Mouse (Mus musculus) thymus, postnatal 4 days (tissue): ENCODE results near the gene Ccl25.

ENCODE experiments used
- DNase-seq: peaks from one replicate; pipeline ENCODE4 v3.0.0; 2021

The Ccl25 gene

DNA sequence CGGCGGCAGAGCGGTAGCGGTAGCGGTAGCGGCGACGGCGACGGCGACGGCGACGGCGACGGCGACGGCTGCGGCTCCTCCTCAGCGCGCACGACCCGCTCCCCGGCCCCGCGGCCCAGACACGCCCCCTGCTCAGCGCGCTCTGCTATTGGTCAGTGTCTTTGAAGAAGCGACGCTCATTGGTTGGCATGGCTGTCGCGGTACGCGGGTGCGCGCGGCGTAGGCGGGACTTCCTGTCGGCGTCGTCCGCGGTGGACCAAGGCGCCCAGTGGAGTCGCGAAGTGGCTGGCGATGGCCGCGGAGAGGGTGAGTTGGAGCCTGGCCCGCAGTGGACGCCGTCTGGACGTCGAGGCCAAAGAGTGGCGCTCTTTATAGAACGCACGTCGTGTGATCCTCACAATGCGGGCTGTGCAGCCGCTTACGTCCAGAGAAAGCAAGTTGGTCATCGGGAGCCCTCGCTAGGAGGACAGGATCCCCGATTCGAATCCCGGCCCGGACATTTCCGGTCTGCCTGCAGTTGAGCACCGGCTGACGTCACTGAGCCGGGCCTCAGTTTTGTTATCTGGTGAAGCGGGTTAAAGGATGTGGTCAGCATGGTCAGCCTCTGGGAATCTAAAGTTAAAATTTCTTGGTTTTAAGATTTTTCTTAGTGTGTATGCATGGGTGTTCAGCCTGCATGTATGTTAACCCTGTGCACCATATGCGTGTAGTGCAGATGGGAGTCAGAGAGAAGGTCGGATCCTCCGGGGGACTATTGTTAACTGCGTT lies at the start of gene Ccl25, which contains the start of gene Elavl1:
Gene Ccl25, plus strand, starts transcription at position 228 of the 768 bp plus-strand sequence.
Gene Elavl1, minus strand, starts transcription at position 431 of the 768 bp plus-strand sequence.
- DNase-seq: peak; percentile 98

DNA sequence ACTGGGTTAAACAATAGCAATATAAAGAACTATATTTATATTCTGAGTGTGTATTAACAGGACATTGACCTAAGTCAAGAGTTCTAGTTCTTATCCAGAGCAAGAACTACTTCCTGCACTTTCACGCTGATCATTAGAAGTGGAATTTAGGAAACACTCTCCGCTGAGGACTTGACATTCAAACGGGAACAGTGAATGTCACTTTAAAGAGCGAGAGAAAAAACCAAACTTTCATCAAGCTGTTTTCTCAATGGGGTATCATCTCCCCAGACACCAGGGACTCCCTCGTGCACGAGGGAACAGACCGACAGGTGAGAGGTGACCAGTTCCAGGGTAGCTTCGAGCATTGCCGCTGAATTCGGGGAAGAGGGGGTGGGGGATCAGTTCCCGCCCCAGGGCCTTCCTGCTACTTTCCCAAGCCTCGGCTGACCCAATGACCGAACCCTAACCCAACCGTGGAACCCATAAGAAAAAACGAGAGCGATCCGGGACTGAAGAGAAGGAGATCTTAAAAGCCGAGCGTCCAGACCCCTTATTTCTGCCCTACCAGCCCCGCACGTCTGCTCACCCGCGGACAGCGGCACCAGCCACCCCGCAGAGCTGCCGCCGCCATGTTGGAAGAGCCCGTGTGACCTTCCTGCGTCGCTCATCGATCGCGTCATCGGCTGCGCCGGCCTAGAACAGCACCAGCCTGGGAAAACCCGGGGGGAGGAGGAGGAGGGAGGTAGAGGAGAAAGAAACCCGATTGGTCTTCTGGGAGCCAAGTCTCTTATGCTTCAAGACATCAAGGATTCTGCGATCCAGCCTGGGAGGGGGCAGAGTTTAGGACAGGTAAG lies 49.5 kb upstream of the Ccl25 start, which contains the start of gene Timm44:
Gene Timm44, minus strand, starts transcription at position 639 of the 836 bp plus-strand sequence.
- peak; percentile 96 for DNase-seq

DNA sequence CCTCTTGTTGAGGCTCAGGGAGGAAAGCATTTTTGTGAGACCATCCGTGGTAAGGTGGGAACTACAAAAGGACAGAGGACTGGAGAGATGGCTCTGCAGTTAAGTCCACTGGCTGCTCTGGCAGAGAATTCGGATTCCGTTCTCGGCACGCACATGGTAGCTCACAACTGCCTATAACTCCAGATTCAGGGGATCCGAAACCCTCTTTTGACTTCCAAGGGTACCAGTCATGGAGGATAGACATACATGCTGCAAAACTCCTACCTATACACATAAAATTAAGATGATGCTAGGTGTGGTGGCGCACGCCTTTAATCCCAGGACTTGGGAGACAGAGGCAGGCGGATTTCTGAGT lies 48.9 kb upstream of the Ccl25 start:
- DNase-seq: no peak

DNA sequence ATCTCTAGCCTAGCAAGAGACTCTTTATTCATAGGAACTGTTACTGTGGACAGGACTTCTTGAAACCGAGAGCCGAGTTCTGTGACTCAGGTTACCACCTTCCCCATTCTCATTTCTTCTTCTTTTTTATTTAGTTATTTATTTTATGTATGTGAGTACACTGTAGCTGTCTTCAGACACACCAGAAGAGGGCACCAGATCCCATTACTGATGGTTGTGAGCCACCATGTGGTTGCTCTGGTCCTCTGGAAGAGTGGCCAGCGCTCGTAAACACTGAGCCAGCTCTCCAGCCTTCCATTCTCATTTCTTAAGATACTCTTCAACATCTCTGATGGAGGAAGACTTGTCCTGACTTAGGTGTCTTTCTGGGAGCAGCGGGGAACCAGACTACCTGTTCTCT lies 32.3 kb upstream of the Ccl25 start:
- DNase-seq: no peak

DNA sequence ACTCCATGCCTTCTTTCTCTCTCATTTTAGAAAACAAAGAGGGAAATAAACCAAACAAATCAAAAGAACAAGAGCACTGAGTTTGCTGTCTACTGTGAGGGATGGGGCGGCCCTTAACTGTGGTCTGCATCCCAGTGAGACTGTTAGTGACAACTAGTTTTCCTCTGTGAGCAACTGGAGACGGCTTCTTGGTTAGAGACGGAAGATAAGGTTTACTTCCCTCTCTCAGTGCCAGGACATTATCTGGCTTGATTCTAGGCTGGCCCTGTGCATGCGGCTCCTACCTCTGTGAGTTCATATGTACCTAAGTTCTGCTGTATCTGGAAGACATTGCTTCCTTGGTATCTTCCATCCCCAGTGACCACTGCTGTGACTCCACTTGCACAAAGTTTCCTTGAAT lies 27.2 kb upstream of the Ccl25 start:
- no peak for DNase-seq

DNA sequence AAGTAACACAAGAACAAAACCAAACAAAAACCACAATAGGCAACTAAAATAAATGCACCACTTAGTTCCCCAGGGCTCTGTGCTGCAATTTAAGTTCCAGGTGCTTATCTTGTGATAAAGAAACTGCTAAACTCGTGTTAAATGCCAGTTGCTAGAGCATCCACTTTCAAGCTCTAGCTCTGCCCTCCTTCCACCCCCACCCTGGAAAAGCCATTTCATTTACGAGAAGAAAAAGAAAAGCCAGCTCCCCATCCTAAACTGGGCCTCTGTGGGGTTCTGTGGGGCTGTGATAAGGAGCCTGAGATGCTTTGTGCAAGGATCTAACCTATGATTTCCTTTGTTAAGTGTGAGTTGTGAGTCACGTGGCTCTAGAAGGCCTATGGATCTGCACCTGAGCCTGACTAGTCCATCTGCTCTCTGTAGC lies 20.9 kb upstream of the Ccl25 start:
- no peak for DNase-seq

DNA sequence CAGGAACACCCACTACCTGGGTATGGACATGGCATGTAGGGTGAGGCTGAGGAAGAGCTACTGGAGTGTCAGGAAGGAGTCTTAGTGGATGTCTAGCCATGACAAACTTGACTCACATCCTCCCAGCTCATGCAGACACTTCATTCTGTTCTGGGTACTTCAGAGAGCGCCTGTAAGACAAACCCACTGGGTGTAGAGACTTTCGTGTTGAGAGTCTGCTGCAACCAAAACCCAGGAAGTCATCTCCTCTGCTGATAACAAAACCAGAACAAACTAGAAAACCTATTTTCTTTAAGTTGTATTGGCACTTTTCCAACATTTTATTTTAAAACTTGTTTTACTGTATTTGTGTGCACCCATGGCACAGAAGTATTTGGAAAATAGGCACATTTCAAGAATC lies 19.2 kb upstream of the Ccl25 start:
- DNase-seq: no peak

DNA sequence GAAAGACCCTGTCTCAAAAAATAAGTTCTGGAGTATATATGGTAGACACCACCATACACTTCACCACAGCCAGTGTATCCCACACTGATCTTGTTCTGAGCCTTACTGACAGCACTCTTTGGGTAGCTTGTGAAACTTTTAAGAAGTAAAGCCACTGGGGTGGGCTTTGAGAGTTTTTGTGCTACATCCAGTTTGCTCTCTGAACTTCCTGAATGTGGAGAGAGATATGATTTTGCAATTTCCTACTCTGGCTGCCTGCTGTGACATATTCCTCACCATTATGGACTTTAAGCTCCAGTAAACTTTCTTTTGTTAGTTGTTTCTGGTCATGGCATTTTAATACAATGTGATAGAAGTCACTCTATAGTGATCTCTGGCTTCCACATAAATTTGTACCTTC lies 12.9 kb upstream of the Ccl25 start:
- DNase-seq: no peak

DNA sequence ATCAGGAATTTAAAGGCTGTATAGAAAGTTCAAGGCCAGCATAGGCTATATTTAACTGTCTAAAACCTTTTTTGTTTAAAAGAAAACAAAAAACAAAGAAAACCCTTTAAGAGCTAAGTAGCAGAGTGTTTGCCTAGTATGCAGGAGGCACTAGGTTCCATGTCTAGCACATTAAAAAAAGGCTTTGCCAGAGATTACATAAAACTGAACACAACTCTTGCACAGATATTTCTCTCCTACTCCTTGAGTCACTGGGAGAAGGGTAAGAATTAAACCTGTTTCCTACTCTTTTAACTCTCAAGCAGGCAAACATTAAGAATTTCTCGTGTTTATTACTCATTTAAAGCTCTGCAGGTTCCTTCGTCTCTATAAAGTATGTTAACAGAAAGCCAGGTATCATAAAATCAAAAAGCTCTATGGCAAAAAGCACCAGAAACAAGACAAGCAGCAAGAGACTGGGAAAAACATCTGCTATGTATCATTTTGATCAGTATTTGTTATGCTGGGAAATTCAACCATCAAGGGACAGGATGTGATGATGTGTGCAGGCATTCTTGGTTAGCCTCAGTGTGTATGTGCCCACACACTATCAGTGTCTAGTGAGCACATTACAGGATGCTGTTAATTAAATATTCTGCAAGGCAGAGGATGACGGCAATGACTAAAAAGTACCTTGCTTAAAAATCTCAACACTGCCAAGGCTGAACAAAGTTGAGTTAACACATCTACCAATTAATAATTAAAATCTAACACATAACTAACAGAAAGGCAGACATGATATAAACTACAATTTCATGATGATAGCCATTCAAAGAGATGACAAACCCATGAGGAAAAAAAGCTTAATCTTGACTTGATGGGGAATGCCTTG lies 11.5 kb upstream of the Ccl25 start:
- no peak for DNase-seq

DNA sequence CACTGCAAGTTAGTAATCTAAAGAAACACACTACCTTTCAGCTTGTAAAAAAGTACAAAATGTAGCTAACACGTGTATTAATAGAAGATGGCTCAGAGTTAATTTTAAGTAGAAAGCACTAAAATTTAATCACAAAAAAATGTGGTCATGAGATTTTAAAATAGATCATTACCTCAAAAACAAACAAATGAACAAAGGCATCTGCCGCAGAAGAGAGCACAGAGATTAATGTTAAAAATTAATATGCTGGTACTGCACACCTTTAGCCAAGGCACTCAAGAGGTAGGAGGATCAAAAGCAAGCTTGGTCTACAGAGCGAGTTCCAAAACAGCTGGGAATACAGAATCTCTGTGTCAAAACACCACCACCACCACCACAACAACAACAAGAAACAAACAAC lies 10.2 kb upstream of the Ccl25 start:
- no peak for DNase-seq

DNA sequence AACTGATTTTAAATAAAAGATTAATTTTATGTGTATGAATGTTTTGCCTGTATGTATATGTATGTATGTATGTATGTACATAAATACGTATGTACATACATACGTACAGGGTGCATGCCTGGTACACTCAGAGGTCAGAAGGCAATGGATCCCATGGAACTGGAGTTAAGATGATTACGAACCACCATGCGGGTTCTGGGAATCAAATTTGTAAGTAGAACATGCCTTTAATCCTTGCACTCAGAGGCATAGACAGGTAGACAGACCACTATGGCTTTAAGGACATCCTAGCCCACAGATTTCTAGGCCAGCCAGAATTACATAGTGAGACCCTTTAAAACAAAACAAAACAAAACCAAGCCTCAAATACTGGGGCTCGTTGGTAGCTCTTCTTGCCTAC lies 6.9 kb upstream of the Ccl25 start:
- no peak for DNase-seq

DNA sequence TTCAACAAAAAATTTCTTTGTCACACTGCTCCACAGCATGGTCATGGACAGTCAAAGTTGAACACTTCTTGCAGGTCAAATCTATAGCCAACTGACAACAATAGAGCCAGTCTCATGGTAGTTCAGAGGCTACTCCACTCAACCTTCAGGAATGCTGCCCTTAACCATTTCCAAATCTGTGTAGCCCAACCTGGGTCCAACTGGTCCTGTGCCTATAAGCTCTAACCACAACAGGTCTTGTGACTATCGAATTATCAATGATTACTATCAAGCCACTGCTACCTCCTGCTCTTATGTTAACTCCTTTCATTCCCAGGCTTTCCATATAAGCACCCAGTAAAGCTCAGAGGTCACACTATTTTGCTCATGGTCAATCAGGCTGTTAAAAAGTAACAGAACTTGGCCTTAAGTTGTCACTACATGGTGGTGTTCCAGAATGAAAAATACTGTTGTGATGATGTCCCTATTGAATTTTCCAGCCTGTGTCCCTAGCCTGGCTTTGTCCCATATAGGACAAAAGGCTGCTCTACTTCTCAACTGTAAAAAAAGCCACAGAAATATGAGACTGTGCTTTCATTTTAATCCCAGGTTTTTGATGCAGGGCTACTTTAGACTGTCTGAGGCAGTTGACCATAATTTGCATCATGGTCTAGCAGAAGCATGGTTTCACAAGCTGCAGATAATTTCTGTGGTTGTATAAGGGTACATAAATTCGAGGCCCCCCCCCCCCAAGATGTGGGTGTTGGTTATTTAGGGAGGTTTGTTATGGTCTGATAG lies 6.0 kb upstream of the Ccl25 start:
- DNase-seq: no peak

DNA sequence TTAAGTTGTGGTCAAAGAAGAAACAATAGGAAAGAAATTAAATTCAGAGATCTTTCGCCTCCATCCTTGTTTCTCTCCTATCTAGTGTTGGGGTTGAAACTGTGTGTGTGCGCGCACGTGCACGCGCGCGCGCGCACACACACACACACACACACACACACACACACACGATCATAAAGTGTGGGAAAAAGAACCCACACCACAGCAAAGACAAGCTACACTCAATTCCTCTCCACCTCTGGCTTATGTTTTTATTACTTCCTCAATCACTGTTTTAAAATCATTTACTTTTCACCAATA lies 5.5 kb upstream of the Ccl25 start:
- no peak for DNase-seq

DNA sequence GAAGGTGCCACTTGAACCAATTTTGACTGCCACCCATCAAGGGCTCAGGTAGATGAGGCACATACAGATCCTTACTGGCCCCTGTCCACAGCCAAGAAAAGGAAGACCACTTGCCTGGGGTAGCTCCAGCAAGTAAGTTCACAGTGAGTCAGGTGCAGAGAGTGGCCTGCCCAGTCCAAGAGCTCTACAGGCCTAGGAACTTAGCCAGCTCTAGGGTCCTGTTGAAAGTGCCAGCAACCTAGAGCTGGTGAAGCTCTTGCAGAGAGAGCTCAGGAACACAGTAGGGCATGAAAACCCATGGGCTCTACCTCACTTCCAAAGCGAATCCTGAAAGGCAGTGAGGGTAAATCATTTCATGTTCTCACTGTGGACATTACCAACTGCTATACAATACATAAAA lies 4.6 kb upstream of the Ccl25 start:
- no peak for DNase-seq

DNA sequence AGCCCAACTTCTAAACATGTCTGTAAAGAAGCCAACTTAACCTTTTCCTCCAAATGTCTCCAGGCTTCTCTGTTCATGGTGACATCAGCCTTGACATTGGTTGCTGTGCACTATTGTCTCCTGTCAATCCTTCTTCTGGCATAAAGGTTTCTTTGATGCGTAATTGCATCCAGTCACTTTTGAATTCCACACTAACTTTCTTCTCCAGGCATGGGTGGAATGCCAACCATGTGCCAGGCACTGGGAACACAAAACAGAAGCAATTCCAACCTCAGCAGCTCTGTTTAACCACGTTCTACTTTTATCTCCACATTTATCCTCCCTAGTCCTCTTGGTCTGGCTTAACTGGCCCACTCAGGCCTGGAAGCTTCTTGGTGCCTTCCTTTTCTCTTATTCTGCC lies 4.0 kb upstream of the Ccl25 start:
- no peak for DNase-seq

DNA sequence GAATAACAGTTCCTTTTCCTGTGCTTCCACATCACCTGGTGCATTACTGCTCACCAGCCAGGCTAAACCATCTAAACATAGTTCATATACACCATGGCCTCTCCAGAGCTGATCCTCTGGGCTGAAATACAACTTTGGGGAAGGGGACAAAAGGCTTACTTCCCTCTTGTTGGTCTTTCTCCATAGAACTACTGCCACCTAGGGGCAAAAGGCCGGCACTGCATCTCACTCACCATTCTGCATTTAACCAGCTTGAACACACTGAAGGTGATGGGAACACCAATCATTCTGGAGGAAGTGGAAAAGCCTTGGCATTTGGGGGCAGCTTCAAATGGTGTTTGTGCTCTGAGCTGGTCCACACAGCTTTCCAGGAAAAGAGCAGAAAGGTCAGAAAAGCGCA lies 2.5 kb upstream of the Ccl25 start:
- DNase-seq: peak; percentile 88

DNA sequence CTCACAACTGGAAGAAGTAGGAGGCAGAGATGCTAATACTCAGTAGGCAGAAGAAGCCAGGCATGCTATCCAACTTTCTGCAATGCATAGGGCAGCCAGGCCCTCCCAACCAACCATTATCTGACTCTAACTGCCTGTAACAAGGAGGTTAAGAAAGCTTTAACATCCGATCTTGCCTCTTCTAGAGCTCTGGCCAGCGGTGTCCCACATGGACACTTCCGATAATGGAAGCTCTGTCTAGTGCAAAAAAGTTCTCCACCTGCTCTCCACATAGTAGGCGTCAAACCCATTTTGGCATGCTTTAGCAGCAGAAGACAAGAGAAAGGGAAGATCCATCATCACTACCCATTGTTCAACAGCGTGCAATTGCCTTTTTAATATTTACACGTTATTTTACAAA lies 1.1 kb upstream of the Ccl25 start:
- no peak for DNase-seq

DNA sequence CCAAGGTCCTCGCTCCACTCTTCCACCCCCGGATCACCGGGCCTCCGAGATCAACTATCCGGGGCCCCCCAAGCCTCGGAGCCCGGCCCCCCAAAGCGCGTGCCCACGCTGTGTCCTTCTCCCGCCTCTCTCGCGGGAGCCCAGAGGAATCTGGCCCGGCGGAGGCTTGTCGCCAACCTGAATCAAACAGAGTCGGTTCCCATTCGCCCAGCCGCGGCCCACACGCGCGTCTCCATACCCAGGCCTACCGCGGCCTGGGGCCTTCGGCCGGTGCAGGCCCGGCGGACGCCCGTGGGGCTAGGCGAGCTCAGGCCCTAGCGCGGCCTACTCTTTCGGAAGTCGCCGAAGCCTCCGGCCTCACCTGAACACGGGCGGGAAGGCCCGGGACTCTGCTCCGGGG lies 485 bp upstream of the Ccl25 start:
- DNase-seq: no peak

DNA sequence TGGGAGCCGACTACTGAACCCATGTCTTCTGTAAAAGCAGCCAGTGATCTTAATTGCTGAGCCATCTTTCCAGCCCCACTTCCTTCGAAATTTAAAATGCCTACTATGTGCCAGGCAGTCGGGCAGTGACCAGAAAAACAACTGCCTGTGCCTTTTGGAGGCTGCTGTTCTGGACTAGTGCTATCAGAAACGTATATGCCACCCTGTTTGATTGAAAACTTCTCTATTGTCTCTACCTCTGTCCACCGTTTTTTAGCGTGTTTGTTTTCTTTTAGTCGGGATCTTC lies 684 bp downstream of the Ccl25 start:
- DNase-seq: no peak

DNA sequence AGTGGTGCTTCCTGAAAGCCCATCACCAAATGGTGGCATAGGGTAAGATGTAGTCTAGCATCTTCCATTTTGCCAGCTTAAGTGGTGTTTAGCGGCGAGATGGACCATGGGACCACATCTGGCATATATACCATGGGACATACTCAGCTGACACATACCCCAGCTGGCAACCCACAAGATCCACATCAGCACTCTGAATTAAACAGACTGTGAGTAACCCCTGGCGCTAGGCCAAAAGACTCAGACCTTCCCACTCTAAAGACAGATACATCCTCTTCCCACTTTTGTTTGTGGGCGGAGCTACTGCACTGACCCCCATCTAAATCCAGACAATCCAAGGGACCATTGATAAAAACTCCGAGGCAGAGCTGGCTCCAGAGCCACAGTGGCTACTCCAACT lies 4.0 kb downstream of the Ccl25 start:
- no peak for DNase-seq

DNA sequence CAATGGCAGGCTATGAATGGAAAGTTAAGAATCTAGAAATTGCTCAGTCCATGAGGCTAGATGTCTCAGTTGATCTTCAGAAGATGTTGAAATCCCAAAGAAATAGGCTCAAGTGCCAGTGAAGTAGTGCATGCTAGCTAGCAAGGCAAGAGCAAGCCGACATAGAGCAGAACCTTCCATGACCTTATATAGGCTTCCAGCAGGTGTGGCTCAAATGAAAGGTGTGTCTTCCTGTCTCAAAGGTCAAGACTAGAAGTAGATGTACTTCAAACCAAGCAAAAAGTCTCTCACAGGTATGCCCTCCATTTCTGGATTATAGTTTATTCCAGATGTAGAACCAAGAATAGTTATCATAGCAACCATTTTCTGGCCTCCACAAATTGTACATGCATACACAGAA lies 9.0 kb downstream of the Ccl25 start:
- no peak for DNase-seq

DNA sequence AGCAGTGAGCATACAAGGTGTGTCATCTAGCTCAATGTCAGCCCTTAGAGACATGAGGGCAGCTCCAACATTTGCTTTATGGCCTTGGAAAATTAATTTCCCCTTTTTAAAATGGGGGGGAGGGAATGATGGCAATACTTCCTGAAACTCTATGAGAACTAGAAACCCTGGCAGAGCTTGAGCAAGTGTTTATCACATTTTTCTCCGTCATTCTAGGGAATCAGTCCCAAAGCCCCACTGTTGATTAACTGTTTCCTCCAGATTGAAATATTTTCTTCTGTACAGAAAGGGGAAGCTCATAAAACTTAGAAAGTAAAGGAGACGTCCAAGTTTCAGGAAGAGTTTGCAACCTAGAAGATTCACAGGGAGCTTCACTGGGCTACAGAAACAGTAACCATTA lies 10.7 kb downstream of the Ccl25 start:
- no peak for DNase-seq

DNA sequence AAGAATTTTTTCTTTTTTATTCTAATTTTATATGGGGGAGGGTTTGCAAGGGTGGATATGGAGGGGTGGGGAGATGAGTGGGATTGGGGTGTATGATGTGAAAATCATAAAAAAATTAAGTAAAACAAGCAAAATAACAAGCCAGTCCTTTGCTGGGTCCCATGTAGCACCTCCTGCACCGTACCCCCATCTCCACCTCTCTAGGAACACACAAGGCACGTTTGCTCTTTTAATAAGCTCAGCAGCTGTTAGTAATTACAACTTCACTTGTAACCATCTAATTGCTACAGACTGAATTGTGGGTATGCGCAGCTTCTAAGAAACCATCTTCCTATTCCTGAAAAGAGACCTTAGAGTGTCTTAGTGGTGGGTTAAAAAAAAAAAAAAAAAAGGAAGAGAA lies 15.2 kb downstream of the Ccl25 start:
- no peak for DNase-seq
